Mouse (Mus musculus) right cerebral cortex, postnatal 10 days (tissue): Measurements from ENCODE around the gene C77080.
"Not testable (repeated sequence)": the region's sequence is repeated elsewhere in the genome, so short reads cannot be mapped to it uniquely, and the experiment has no call there.

Source experiments
- DNase-seq, 2 experiments: peaks; one replicate each; pipeline ENCODE4 v3.0.0; 2021; ENCODE audit warnings: low spot score in 2 of 2

C77080 gene

DNA sequence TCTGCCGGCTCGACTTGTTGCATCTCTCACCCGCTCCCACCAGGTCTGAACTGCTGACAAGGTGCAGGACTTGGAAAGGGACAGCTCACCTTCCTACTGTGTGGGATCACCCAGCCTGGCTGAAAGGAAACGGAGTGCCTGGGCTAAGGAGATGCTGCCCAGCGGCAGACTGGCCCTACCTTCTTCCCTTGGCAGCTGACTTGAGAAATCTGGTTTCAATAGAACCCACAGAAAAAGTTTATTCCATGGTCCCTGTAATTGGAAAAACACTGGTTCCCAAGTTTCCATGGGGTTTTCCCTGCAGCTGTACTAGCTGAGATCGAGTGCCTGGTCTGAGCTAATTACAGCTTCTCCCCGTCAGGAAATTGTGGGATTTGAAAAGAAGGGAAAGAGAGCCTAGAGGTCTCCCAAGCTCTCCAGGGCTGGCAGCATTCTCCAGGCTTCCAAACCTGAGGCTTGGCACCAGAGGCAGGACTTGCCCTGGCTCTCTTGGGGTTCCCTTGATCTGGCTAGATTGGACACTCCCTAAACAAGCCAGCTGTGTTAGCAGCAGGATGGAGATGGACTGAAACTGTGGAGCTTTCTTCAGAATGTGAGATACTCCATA is 42.5 kb downstream of the C77080 start:
- no peak for DNase-seq

DNA sequence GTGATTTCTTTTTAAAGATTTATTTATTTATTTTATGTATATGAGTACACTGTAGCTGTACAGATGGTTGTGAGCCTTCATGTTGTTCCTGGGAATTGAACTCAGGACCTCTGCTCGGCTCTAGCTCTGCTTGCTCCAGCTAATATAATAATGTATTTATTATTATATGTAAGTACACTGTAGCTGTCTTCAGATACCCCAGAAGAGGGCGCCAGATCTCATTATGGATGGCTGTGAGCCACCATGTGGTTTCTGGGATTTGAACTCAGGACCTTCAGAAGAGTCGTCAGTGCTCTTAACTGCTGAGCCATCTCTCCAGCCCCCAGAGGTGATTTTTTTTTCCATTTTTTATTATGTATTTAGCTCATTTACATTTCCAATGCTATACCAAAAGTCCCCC is 48.7 kb downstream of the C77080 start:
- DNase-seq, result not testable (repeated sequence)

DNA sequence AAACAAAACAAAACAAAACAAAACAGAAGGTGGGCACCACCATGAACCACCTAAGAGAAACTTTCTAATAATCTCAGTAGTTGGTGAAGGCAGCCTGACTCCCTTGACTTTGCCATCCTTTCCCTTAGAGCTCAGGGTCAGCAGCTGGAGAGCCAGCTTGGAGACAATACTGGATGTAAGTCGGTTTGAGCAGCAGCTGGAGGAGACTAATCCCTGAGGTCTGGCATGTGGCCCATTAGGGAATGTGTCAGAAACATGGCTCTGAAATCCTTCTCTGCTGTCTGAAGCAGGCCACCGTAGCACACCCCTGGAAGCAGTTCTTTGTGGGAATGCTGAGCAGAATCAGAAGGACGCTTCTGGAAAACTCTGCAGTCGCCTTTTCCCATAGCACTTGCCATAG is 49.7 kb downstream of the C77080 start:
- DNase-seq, result no peak

DNA sequence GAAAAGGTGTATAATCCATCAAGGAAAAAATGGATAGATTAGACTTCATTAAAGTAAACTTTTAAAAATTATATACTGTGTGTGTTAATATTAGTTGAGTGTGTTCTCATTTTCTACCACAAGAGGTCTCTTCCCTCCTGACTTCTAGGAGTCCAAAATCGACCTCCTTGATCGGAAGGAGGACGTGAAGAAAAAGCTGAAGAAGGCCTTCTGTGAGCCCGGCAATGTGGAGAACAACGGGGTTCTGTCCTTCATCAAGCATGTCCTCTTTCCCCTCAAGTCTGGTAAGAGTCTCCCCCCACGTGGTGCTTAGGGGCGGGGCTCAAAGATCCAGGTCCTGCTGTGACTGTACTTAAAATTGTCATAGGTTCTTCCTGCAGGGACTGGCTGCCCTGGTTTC is 51.7 kb downstream of the C77080 start:
- DNase-seq, result no peak

DNA sequence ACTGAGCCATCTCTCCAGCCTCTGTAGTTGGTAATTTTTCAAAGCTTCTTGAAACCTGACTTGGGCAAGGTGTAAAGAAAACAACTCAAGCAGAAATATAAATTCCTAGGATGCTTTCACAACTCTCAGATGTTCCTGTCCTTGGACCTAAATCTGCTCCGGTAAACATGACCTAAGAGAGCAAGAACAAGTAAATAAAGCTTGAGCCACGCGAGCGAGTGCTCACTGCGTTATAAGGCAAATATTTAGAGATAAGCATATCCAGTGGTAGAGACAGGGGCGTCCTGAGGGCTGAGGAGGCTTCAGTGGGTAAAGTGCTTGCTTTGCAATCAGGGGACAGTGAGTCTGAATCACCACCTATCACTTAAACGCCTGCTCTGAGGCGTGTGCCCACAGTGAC is 54.4 kb downstream of the C77080 start:
- no peak for DNase-seq

DNA sequence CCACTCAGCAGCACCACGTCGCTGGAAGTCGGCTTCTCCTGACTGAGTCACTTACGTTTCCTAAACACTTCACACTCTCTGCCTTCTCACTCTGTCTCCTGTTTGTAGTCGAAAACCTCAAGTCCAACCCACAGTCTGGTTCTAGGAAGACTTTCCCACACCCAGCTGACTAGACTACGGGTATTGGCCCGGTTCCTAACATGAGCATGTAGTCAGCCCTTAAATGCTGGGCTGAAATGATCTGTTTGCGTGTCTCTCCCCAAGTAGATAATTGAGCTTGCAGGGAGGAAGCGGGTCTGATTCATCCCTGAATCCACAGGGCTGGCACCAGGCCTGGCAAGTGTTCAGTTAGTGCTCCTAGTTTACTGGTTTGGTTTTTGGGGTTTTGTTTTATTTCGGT is 56.5 kb downstream of the C77080 start:
- DNase-seq, result peak in 1 of 2 experiments; percentile 27

DNA sequence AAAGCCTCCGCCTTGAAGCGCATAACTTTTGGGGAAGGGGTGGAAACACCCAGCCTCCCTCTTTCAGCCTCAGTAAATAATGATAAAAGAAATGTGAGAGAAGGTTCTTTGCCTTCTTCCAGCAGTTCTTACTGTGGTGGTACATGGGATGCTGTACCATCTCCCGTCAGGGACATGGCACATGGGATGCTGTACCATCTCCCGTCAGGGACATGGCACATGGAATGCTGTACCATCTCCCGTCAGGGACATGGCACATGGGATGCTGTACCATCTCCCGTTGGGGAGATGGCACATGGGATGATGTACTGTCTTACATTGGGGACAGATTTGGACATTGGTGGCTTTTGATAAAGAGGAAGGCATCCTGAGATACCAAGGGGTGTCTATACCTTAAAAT is 63.7 kb downstream of the C77080 start:
- DNase-seq, result no peak

DNA sequence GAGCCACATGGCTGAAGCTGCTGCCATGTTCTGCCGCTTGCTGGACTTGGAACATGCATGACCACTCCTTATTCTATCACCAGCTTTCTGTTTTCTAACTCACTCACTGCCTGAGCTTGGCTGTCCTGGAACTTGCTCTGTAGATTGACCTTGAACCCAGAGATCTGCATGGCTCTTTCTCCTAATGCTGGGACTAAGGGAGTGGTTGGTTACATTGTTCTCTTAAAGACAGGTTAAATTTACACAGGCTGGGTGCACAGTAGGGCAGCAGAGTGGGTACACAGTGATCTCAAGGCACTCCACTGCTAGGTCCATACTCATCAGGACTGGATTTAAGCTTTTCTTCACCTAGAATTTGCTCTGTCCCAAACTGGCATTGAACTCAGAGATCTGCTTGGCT is 66.9 kb downstream of the C77080 start:
- DNase-seq, result no peak

- no peak for DNase-seq
Observed at GRCm38 (mm10) chr4:129191691-129192090, 69.5 kb downstream of the C77080 start.

DNA sequence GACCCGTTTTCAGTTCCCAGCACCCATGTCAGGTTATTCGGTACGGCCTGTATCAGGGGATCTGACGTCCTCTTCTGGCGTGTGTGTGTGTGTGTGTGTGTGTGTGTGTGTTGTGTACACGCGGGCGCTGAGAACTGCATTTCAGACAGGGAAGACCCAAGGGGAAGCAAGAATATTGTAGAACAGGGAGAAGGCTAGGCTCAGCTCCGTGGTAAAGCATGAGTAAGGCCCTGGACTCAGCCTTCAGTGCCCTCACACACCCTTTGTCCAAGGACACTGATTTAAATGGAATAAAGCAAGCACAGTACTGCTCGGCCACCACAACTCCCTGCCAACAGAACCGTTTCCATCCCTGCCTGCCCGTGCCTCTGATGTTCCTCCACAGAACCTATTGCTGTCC is 70.7 kb downstream of the C77080 start:
- DNase-seq, result peak in 1 of 2 experiments; percentile 55

DNA sequence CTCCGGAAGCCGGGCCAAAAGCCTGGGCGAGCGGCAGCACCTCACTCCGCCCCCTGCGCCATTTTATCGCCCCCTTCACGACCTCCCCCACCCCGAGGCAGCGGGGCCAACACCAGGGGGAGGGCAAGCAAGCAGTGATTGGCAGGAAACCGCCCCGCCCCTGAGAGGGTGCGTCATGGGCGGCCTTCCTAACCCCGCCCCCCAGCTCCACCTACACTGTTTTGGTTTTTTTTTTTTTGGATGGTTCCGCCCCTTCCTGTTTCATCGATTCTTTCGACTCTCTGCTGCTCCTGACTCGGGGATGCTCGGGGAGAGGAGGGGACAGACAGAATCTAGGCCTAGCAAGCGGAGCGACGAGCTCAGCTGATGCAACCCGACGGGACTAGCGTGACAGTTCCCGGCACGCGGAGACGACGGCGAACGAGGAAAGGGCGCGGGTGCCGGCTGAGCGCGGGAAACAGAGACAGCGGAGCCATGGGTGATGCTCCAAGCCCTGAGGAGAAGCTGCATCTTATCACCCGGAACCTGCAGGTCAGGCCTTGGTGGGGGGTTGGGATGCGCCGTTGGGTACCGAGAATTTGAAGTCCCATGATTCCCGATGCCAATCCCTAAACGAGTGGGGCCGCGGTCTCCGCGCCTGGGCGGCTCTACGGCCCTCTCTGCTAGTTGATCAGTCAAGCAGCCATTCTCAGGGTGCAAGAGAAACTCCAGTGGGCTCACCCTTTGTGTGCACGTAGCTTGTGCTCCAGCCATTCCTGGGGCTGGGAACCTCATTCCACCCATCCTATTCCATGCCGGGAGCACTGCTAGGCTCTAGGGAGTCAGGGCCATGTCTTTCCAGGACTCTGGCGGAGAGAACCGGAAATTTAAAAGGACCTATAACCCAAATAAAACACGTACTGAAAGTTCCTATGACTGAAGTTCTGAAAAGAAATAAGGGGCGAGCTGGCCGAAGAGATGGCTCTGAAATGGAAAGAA is 71.4 kb downstream of the C77080 start, which contains the start of the genes S100pbp and Yars:
Gene S100pbp (minus strand): TSS at position 186 of the 978 bp plus-strand sequence.
Gene Yars (plus strand): TSS at position 219 of the 978 bp plus-strand sequence.
- DNase-seq, result peak; percentile 98

DNA sequence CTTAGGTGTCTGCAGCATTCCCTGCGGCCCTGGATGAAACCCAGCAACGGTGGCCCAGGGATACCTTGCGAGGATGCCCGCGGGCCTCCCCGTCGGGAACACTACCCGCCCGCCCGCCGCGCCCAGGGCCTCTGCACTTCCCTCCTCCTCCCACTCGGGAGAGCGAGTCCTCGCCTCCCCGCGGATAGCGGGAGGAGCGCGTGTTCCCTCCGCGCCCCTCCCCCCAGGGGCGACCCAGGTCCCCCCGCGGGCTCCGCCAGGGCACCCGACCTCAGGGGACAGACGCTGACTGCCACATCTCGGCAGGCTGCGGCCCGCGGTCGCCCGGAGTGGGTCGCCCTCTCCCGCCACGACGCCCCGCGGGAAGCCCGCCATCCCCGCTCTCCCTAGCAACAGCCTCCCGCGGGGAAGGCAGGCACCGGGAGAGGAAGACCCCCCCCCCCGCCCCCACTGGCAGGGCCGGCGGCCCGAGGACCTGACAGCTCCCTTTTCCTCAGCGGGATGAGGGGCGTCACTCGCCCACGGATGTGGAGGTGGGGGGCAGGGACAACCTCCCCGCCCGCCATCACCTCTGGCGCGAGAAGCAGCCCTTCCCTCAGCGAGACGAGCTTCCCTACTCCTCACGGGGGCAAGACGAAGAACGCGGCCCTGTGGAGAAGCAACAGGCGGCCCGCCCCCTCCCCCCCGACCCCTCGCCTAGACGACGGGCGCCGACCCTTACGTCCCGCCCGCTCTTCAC is 72.2 kb downstream of the C77080 start:
- peak; percentile 71 for DNase-seq

DNA sequence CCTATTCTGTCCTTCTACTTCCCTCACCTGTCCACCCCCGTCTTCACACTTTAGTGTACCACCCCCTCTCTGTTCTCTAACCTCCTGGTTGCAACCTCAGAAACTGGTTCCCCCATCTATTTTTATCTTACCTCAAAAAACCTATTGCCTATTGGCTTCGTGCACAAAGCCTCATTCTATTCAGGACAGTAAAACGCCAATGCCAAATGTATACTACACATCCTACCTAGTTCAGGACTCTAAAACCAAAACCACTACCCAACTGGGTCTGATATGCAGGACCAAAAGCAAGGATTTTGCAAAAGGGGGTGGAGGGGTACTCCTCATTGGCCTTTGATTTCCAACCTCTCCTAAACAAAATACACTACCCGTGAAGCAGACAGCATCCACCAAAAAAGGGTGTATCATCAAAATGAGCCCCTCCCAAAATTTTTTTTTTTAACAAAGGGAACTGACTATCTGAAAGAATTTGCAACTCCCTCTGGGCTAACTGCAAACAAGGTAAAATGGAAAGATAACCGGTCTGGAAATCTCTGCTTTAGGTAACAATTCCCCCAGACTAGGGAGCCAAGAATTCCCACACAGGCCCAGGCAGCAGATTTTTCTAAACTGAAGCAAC is 73.1 kb downstream of the C77080 start:
- no peak for DNase-seq

GRCm38 (mm10) chr4:129179560-129179959 is 81.6 kb downstream of the C77080 start:
- DNase-seq, result no peak

- DNase-seq, result no peak
Observed at GRCm38 (mm10) chr4:129172529-129172928, 88.7 kb downstream of the C77080 start.
